ENCODE assay signal across 10 mouse cellular contexts in the genomic region with DNA sequence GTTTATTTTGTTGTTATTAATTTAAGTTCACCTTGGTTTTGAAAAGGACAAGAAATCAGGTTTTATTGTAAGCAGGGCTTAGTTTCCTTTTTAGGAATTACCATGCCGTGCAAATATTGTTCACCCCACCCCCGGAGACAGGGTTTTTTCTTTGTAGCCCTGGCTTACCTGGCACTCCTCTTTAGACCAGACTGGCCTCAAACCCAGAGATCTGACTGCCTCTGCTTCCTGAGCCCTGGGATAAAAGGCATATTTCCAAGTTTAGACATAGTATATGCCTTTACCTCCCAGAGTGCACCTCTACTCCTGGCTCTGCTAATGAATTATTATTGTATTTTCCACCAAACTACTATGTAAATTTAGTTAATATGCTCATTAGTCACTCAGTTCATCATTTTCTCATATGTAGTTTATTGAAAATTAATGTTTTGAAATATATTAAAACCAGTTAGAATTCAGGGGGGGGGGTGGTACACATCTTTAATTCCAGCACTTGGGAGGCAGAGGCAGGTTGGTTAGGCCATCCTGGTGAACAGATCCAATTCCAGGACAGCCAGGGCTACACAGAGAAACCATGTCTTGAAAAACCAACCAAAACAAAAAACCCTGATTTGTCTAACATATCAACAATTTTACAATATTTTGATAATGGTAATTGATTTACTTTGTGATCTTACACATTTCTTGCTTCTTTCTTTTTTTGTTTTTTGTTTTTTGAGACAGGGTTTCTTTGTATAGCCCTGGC. TPM values are rescaled to one million over a fixed set of nuclear protein-coding genes. Genes with fewer than 3 reads are reported as not detected.
DNase-seq lines count a peak whose midpoint lies in the region; ATAC-seq lines count a peak whose summit lies in the region.
"Had no signal": no experiment of that assay in that cellular context is flagged by ENCODE, and none has a peak within 500 bp of the region (broad histone marks: within the 10 kb centered on the region; RNA-seq: fewer than 3 reads in every experiment).

No protein-coding gene starts in this region.

- H3K27me3 ChIP-seq in heart, embryonic 12.5 days (replicated peaks), result no peaks in the 10 kb centered on the region
- no peaks in the 10 kb centered on the region for H3K27me3 ChIP-seq in neural tube, embryonic 13.5 days
- H3K27me3 ChIP-seq in limb, embryonic 12.5 days, result no peaks in the 10 kb centered on the region
- H3K27me3 ChIP-seq: lung, embryonic 15.5 days had no signal

- 0 out of 2 replicates have a peak overlapping the region, but pooled peaks have one; percentile 15 for H3K4me3 ChIP-seq in heart, embryonic 12.5 days
- no peak overlapping the region for H3K4me3 ChIP-seq in neural tube, embryonic 13.5 days
- H3K4me3 ChIP-seq in limb, embryonic 12.5 days (replicated peaks), result peak overlapping the region; percentile 85; the same call in 1 of the 2 replicates

- no peaks in the 10 kb centered on the region for H3K36me3 ChIP-seq in heart, embryonic 12.5 days
- no peaks in the 10 kb centered on the region for H3K36me3 ChIP-seq in neural tube, embryonic 13.5 days
- H3K36me3 ChIP-seq in limb, embryonic 12.5 days, result no peaks in the 10 kb centered on the region
- H3K36me3 ChIP-seq: lung, embryonic 15.5 days had no signal

- ATAC-seq in heart, embryonic 12.5 days (ENCODE audit: insufficient number of reproducible peaks, low FRiP score), result no peak
- no peak for ATAC-seq in neural tube, embryonic 13.5 days (ENCODE audit: low read depth)
- no peak for ATAC-seq in limb, embryonic 12.5 days (ENCODE audit: insufficient number of reproducible peaks, insufficient read depth, low FRiP score, low TSS enrichment, low read depth)

- H3K27ac ChIP-seq in heart, embryonic 12.5 days (ENCODE audit: poor library complexity, severe bottlenecking), result no peak overlapping the region
- H3K27ac ChIP-seq in neural tube, embryonic 13.5 days (replicated peaks), result no peak overlapping the region
- H3K27ac ChIP-seq in limb, embryonic 12.5 days, result no peak overlapping the region

- intact Hi-C loops in heart, postnatal 14 days (cut with DNase I), result loop anchor here (5.0 kb wide), 1 partner anchor 153 kb away; no protein-coding TSS in a partner anchor

- peak overlapping the region; percentile 48 for H3K4me2 ChIP-seq in heart, embryonic 12.5 days
- peak overlapping the region; percentile 93; the same call in 1 of the 2 replicates for H3K4me2 ChIP-seq in neural tube, embryonic 13.5 days
- H3K4me2 ChIP-seq in limb, embryonic 12.5 days, result peak overlapping the region; percentile 60

- DNase-seq in heart, postnatal 14 days, result no peak
- DNase-seq in neural tube, embryonic 10.5 days (ENCODE audit: extremely low spot score, low spot score), result no peak
- no peak for DNase-seq in thymus, postnatal 0 days (ENCODE audit: low spot score)
- DNase-seq in spleen, adult 18-20 months, result no peak
- DNase-seq in embryo, embryonic 10.5 days (ENCODE audit: low spot score), result no peak
- DNase-seq: cerebellum, postnatal 10 days had no signal

- H3K9ac ChIP-seq in heart, embryonic 12.5 days, result no peak overlapping the region
- H3K9ac ChIP-seq in neural tube, embryonic 13.5 days, result no peak overlapping the region
- no peak overlapping the region for H3K9ac ChIP-seq in limb, embryonic 12.5 days (replicated peaks)

- 72% methylated on average over 2 of the region's 2 CpGs for WGBS in heart, embryonic 12.5 days
- 87% methylated on average over 2 of the region's 2 CpGs for WGBS in neural tube, embryonic 13.5 days
- WGBS in limb, embryonic 12.5 days, result 74% methylated on average over 2 of the region's 2 CpGs

- peaks cover 14% of the 10 kb centered on the region for H3K4me1 ChIP-seq in heart, embryonic 12.5 days (replicated peaks)
- peaks cover 14% of the 10 kb centered on the region for H3K4me1 ChIP-seq in neural tube, embryonic 13.5 days (replicated peaks)
- H3K4me1 ChIP-seq in limb, embryonic 12.5 days (replicated peaks), result 0 out of 2 replicates have a peak, but pooled peaks cover 4% of the 10 kb centered on the region

- no peaks in the 10 kb centered on the region for H3K9me3 ChIP-seq in heart, embryonic 12.5 days (replicated peaks)
- no peaks in the 10 kb centered on the region for H3K9me3 ChIP-seq in neural tube, embryonic 13.5 days
- no peaks in the 10 kb centered on the region for H3K9me3 ChIP-seq in limb, embryonic 12.5 days
- H3K9me3 ChIP-seq: lung, embryonic 15.5 days had no signal

RNA-seq across cellular contexts. Expression of gene Larp4, which starts 4.8 kb away (rescaled TPM):
- 38.0 and 40.7 TPM in 2 replicates for polyA plus RNA-seq in heart, embryonic 12.5 days (2016; fragmentation: Nextera tagmentation; extraction: Ambion mirVana)
- 10 to 100 TPM; 72.9 to 74.9 TPM for total RNA-seq in heart, postnatal 14 days (2021)
- polyA plus RNA-seq in neural tube, embryonic 13.5 days (2015; fragmentation: Nextera tagmentation; extraction: Ambion mirVana), result 21.9 and 26.0 TPM in 2 replicates
- 29.5 and 34.8 TPM in 2 replicates for polyA plus RNA-seq in limb, embryonic 12.5 days (2016; fragmentation: Nextera tagmentation; extraction: Ambion mirVana)
- polyA plus RNA-seq in thymus, postnatal 0 days (2015; fragmentation: Nextera tagmentation; extraction: Ambion mirVana), result 33.9 and 35.5 TPM in 2 replicates

RNA-seq across cellular contexts. Expression of gene Fam186a, which starts 7.8 kb away (rescaled TPM):
- polyA plus RNA-seq in heart, embryonic 12.5 days (2016; fragmentation: Nextera tagmentation; extraction: Ambion mirVana), result not detected in 2 replicates
- under 1 TPM; 0.07 to 0.15 TPM for total RNA-seq in heart, postnatal 14 days (2021)
- not detected in 2 replicates for polyA plus RNA-seq in neural tube, embryonic 13.5 days (2015; fragmentation: Nextera tagmentation; extraction: Ambion mirVana)
- 0.03 TPM in 1 of 2 replicates, not detected in the other for polyA plus RNA-seq in limb, embryonic 12.5 days (2016; fragmentation: Nextera tagmentation; extraction: Ambion mirVana)
- not detected in 2 replicates for polyA plus RNA-seq in thymus, postnatal 0 days (2015; fragmentation: Nextera tagmentation; extraction: Ambion mirVana)
- polyA plus RNA-seq: lung, embryonic 15.5 days had no signal
